Mouse (Mus musculus) MEL (cell line): ENCODE data around the gene Iqcf4. TPM values are rescaled to one million over a fixed set of nuclear protein-coding genes. Genes with fewer than 3 reads are reported as not detected.

Experiments used
- DNase-seq: peaks from one replicate; pipeline ENCODE4 v3.0.0; 2011; ENCODE audit warnings: low read depth, low spot score
- H3K27ac ChIP-seq: 2 replicates; pipeline ENCODE4 v1.5.1; 2012; ENCODE audit warnings: low read depth, mild to moderate bottlenecking, control low read depth, low read length, moderate library complexity; ENCODE audit not compliant: control insufficient read depth
- H3K27me3 ChIP-seq, 2 experiments: fragments of 150-350 bp in 1 of 2; sonication (generic) in 1 of 2; 2 replicates each; pipeline ENCODE4 v1.6.1; 2012; ENCODE audit warnings: low read length in 2 of 2, mild to moderate bottlenecking in 2 of 2, improper control_type of control experiment in 1 of 2, moderate library complexity in 1 of 2; ENCODE audit not compliant: insufficient read depth in 2 of 2, control insufficient read depth in 1 of 2
- H3K36me3 ChIP-seq, 2 experiments: 2 replicates each; pipeline ENCODE4 v1.6.1; 2012 to 2014; ENCODE audit warnings: low read length in 2 of 2, improper control_type of control experiment in 1 of 2, inconsistent platforms in 1 of 2, mild to moderate bottlenecking in 1 of 2; ENCODE audit not compliant: insufficient read depth in 2 of 2, control insufficient read depth in 1 of 2
- H3K4me1 ChIP-seq, 2 experiments: fragments of 150-350 bp in 1 of 2; sonication (generic) in 1 of 2; 2 replicates each; pipeline ENCODE4 v1.6.1; 2012; ENCODE audit warnings: low read length in 2 of 2, improper control_type of control experiment in 1 of 2, mild to moderate bottlenecking in 1 of 2; ENCODE audit not compliant: insufficient read depth in 2 of 2, control insufficient read depth in 1 of 2
- H3K4me3 ChIP-seq, 2 experiments: fragments of 150-350 bp in 1 of 2; sonication (generic) in 1 of 2; 2 replicates each; pipeline ENCODE4 v1.5.1; 2012; ENCODE audit warnings: low read depth in 2 of 2, low read length in 2 of 2, mild to moderate bottlenecking in 2 of 2, moderate library complexity in 2 of 2, control low read depth in 1 of 2, improper control_type of control experiment in 1 of 2; ENCODE audit not compliant: control insufficient read depth in 1 of 2, insufficient read depth in 1 of 2
- H3K79me2 ChIP-seq: 2 replicates; pipeline ENCODE4 v1.6.1; 2012; ENCODE audit warnings: mild to moderate bottlenecking, low read length, moderate library complexity; ENCODE audit not compliant: control insufficient read depth, poor library complexity, insufficient read depth
- H3K9ac ChIP-seq: 2 replicates; pipeline ENCODE4 v1.6.1; 2012; ENCODE audit warnings: low read depth, mild to moderate bottlenecking, control low read depth, low read length, moderate library complexity; ENCODE audit not compliant: control insufficient read depth, poor library complexity, severe bottlenecking
- H3K9me3 ChIP-seq: fragments of 150-350 bp; sonication (generic); replicated peaks from 2 replicates; pipeline ENCODE4 v1.6.1; 2012; ENCODE audit warnings: mild to moderate bottlenecking, low read length, improper control_type of control experiment, moderate library complexity; ENCODE audit not compliant: insufficient read depth
- BHLHE40 ChIP-seq: IDR thresholded peaks from 2 replicates; pipeline ENCODE4 v1.6.1; 2012; ENCODE audit warnings: low read depth, mild to moderate bottlenecking, inconsistent platforms, low read length, improper control_type of control experiment, borderline replicate concordance
- CHD1 ChIP-seq: IDR thresholded peaks from 2 replicates; pipeline ENCODE4 v1.6.1; 2012; ENCODE audit warnings: low read depth, mild to moderate bottlenecking, inconsistent platforms, low read length, improper control_type of control experiment
- E2F4 ChIP-seq: IDR thresholded peaks from 2 replicates; pipeline ENCODE4 v1.6.1; 2011; ENCODE audit warnings: low read depth, low read length, improper control_type of control experiment, borderline replicate concordance
- ELF1 ChIP-seq: IDR thresholded peaks from 2 replicates; pipeline ENCODE4 v1.6.1; 2014; ENCODE audit warnings: low read depth, mild to moderate bottlenecking, inconsistent platforms, low read length, improper control_type of control experiment, moderate library complexity
- EP300 ChIP-seq, 2 experiments: IDR thresholded peaks; 2 replicates each; pipeline ENCODE4 v1.6.1; 2011; ENCODE audit warnings: improper control_type of control experiment in 2 of 2, low read length in 2 of 2, low read depth in 1 of 2, mild to moderate bottlenecking in 1 of 2
- ETS1 ChIP-seq: IDR thresholded peaks from 2 replicates; pipeline ENCODE4 v1.6.1; 2012; ENCODE audit warnings: low read depth, mild to moderate bottlenecking, inconsistent platforms, low read length, improper control_type of control experiment, moderate library complexity
- GABPA ChIP-seq: IDR thresholded peaks from 2 replicates; pipeline ENCODE4 v1.6.1; 2012; ENCODE audit warnings: low read depth, mild to moderate bottlenecking, inconsistent platforms, low read length, improper control_type of control experiment, moderate library complexity
- HCFC1 ChIP-seq: IDR thresholded peaks from 2 replicates; pipeline ENCODE4 v1.6.1; 2012; ENCODE audit warnings: low read depth, mild to moderate bottlenecking, inconsistent platforms, low read length, improper control_type of control experiment, moderate library complexity
- JUND ChIP-seq: IDR thresholded peaks from 2 replicates; pipeline ENCODE4 v1.6.1; 2011; ENCODE audit warnings: low read depth, mild to moderate bottlenecking, improper control_type of control experiment, low read length
- MEF2A ChIP-seq: IDR thresholded peaks from 2 replicates; pipeline ENCODE4 v1.6.1; 2014; ENCODE audit warnings: low read depth, mild to moderate bottlenecking, inconsistent platforms, low read length, improper control_type of control experiment; ENCODE audit not compliant: poor library complexity, insufficient replicate concordance, severe bottlenecking; ENCODE audit errors: extremely low read depth
- MXI1 ChIP-seq: IDR thresholded peaks from 2 replicates; pipeline ENCODE4 v1.6.1; 2011; ENCODE audit warnings: mild to moderate bottlenecking, low read depth, low read length, improper control_type of control experiment
- MYB ChIP-seq: IDR thresholded peaks from 2 replicates; pipeline ENCODE4 v1.6.1; 2011; ENCODE audit warnings: mild to moderate bottlenecking, low read depth, low read length, improper control_type of control experiment
- POLR2AphosphoS2 ChIP-seq: IDR thresholded peaks from 2 replicates; pipeline ENCODE4 v1.6.1; 2011; ENCODE audit warnings: low read length, improper control_type of control experiment
- UBTF ChIP-seq: IDR thresholded peaks from 2 replicates; pipeline ENCODE4 v1.6.1; 2012; ENCODE audit warnings: low read depth, mild to moderate bottlenecking, inconsistent platforms, low read length, improper control_type of control experiment, moderate library complexity, borderline replicate concordance; ENCODE audit not compliant: insufficient read depth
- ZKSCAN1 ChIP-seq: IDR thresholded peaks from 2 replicates; pipeline ENCODE4 v1.6.1; 2012; ENCODE audit warnings: low read depth, mild to moderate bottlenecking, inconsistent platforms, low read length, improper control_type of control experiment, moderate library complexity
- polyA plus RNA-seq, 2 experiments: library from polyadenylated mRNA; stranded (reverse) in 1 of 2; unstranded in 1 of 2; fragments of >175 nt in 1 of 2; fragments of >200 nt in 1 of 2; gene quantifications; 2 replicates each; pipeline versions ENCODE4 v1.2.1 to v1.2.4; 2012; ENCODE audit warnings: low replicate concordance in 2 of 2, low read depth in 1 of 2; ENCODE audit not compliant: insufficient read length in 2 of 2, insufficient read depth in 1 of 2, missing spikeins in 1 of 2
- total RNA-seq: library from RNA; depleted of rRNA; stranded (reverse); fragments of 300-350 nt; gene quantifications from 2 replicates; pipeline ENCODE4 v1.2.3, GENCODE M21; 2012

Iqcf4 gene
- total and polyA plus RNA-seq, 3 experiments = not detected

DNA sequence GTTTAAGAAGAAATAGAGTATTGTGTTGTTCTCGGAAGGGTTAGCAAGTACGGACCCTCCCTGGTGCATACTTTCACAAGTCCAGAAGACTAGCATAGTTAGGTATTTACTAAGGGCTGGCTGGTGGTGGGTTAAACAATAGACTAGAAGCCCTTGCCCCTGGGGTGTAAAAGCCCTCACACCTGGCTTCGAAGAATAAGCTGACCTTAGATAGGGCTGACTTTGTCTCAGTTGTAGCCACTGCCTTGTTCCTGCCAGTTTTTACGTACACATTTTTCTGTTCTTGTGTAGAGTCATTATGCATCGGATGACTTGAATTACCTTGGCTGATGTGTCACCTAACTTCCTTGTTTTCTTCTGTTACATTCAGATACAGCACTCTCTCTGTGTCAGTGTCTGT, 2.6 kb upstream of the Iqcf4 start:
- peaks cover 8 to 10% of the 10 kb centered on the region in 2 experiments; a peak in 3 of 4 replicates for H3K27me3 ChIP-seq
- H3K79me2 ChIP-seq = no peaks in the 10 kb centered on the region
- no peaks in the 10 kb centered on the region for H3K9me3 ChIP-seq
- H3K27ac ChIP-seq = no peak overlapping the region
- TF ChIP-seq MEF2A = no peak
- no peak for TF ChIP-seq HCFC1
- TF ChIP-seq POLR2AphosphoS2 = no peak
- TF ChIP-seq BHLHE40 = no peak
- no peak overlapping the region for H3K9ac ChIP-seq
- H3K36me3 ChIP-seq = no peaks in the 10 kb centered on the region
- no peak for DNase-seq
- no peak overlapping the region for H3K4me3 ChIP-seq
- H3K4me1 ChIP-seq = no peaks in the 10 kb centered on the region

DNA sequence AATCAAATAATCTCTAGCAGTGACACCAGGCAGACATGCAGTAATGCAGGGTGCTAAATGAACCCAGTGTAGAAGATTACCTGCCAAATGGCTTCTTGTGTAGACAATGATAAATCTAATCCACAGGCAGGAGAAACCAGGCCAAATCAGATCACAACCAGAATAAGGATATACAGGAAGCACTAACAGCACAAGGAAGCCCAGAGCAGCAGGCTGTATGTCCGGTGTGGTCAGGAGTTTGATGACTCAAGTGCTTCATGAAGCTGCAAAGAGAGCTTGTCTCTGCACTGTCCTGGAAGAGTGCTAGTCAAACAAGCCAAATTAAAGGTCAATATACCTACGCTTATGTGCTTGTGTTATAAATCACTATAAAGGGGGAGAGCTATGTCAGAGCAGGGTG, 1.4 kb upstream of the Iqcf4 start:
- Histone ChIP-seq H3K9me3 (no peaks in the 10 kb centered on the region), H3K27ac (no peak overlapping the region), H3K9ac (no peak overlapping the region), H3K4me3 (no peak overlapping the region), H3K36me3 (no peaks in the 10 kb centered on the region), H3K27me3 (peaks cover 8 to 10% of the 10 kb centered on the region in 2 experiments; a peak in 3 of 4 replicates), H3K4me1 (no peaks in the 10 kb centered on the region), H3K79me2 (no peaks in the 10 kb centered on the region)
- no peak for TF ChIP-seq HCFC1
- TF ChIP-seq MYB = no peak
- no peak for TF ChIP-seq MXI1
- TF ChIP-seq POLR2AphosphoS2 = no peak
- TF ChIP-seq BHLHE40 = no peak
- TF ChIP-seq CHD1 = no peak
- TF ChIP-seq ETS1 = no peak
- no peak for TF ChIP-seq E2F4
- TF ChIP-seq JUND = no peak
- no peak for TF ChIP-seq ELF1
- no peak for TF ChIP-seq ZKSCAN1
- TF ChIP-seq GABPA = no peak
- no peak for TF ChIP-seq UBTF
- no peak for TF ChIP-seq EP300 (IDR thresholded peaks at IDR 0.05; ENCODE audit: low read depth in 1 of 2, low read length in 2 of 2)
- DNase-seq = no peak
